Mouse (Mus musculus) cerebellum, postnatal 14 days (tissue): ENCODE results near the gene Mob1a.

Experiments
- DNase-seq, 2 experiments: peaks; one replicate each; pipeline ENCODE4 v3.0.0; 2021; ENCODE audit warnings: mixed read lengths in 2 of 2

Mob1a gene

GRCm38 (mm10) chr6:83392166-83392780 lies 66.5 kb downstream of the Mob1a start:
- DNase-seq: peak; percentile 54 to 68
